Mouse (Mus musculus) cerebellum, postnatal 4 days (tissue): ENCODE measurements around the gene Ahdc1.
"Not testable (repeated sequence)": the region's sequence is repeated elsewhere in the genome, so short reads cannot be mapped to it uniquely, and the experiment has no call there.

Experiments
- DNase-seq, 2 experiments: peaks; one replicate each; pipeline ENCODE4 v3.0.0; 2022; ENCODE audit warnings: low spot score in 2 of 2, mixed read lengths in 1 of 2

Ahdc1 gene

DNA sequence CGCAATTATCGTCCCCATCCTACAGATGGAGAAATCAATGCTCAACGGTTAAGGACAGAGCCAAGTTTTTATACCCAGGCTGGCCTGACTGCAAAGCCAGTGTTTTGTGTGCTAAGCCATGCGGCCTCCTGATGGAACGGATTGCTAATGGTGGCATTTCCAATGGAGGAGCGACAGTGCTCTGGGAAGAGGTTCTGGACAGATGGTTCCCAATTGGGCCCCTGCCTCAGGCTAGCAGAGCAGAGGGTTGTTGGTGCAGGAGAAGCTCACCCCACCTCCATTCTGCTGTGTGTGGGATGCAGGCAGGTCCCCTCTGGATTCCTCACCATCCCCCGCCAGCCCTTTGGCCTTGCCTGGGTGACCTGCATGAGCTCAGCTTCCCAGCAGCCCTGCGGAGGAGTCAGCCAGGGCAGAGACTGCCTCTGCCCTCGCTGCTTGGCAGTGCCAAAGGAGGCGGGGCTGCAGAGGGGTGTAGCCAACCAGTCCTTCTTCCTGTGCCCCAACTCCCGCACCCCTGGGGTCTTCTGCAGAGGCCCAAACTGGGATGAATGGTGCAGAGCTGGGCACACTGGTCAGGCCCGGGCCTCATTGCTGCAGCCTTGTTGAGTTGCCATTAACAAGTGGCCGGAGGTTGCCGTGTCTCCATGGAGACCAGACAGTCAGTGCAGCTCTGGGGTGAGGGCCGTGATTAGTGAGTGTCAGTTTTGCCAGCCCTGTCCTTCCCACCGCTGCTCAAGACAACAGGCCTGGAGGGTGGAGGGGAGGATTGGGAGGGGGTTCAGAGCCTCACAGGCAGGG, 84.1 kb downstream of the Ahdc1 start:
- DNase-seq: peak in 1 of 2 experiments; percentile 77

- not testable (repeated sequence) for DNase-seq
These were observed 84.6 kb downstream of the Ahdc1 start for GRCm38 (mm10) chr4:133095734-133096065.

DNA sequence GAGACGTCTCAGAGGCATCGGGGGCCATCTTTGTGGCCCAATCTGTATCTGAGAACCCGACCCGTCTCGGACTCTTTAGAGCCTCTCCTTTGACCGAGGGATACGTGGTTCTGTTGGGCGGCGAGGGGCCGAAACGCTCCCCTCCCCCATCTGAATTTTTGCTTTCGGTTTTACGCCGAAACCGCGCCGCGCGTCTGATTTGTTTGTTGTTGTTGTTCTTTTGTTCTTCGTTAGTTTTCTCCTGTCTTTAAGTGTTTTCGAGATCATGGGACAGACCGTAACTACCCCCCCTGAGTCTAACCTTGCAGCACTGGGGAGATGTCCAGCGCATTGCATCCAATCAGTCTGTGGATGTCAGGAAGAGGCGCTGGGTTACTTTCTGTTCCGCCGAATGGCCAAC, 85.6 kb downstream of the Ahdc1 start:
- not testable (repeated sequence) for DNase-seq

DNA sequence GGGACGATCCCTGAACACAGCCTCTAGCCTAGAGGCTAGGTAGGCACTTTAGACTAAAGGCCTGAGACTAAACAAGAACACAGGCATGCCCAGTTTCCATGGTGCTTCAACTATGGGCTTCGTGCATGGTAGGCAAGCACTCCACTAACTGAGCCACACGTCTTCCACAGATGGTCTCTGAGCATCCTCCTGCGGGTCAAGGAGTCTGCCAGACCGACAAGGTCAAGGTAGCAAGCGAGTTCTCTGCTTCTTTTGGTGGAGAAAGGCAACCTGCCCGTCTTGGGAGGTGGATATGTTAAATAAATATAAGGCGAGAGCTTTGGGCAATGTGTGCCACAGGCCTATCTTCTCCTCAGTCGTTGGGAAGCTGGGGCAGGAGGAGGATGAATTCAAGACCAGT, 90.7 kb downstream of the Ahdc1 start:
- DNase-seq: no peak

- DNase-seq: no peak
These were observed 92.6 kb downstream of the Ahdc1 start for GRCm38 (mm10) chr4:133103525-133104193.

DNA sequence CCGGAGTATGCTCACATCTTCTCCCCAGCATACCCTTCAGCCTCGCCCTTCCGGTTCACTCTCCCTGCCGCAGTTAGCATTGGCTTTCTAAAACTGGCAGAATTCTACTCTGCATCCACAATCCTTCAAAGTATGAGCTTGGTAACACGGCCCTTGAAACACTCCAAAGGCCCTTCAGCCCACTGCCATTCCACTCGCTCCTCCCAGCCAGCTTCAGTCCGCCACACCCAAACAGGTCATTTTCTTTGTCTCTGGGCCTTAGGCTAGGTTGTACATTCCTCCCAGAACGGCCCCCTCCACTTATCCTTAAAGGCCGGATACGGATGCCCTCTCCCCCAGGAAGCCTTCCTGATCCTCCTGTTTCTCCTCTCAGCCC, 93.1 kb downstream of the Ahdc1 start:
- DNase-seq: no peak

GRCm38 (mm10) chr4:133106691-133107090, 95.6 kb downstream of the Ahdc1 start:
- DNase-seq: no peak

DNA sequence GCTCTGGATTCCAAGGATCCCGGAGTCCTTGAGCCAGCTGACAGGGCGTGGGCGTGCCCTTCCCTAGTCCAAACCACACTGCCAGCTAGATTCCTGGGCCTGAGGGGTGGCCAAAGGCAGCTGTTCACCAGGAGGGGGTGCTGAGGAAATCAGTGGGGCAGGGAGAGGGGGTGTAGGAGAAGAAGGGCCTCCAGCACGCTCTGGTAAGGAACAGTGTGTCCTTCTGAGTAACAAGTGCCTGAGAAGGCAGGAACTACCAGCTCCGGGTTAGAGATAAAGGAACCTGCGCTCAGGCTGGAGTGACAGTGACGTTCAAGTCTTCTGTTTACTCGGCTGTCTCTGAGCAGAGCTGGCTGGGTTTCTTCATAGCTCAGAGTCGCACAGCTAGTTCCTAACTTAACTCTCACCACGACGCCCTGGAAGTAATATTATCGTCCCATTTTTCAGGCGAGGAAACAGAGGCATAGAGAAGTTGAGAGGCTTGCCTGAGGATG, 96.8 kb downstream of the Ahdc1 start:
- DNase-seq: no peak

GRCm38 (mm10) chr4:133108481-133109334, 97.6 kb downstream of the Ahdc1 start:
- DNase-seq: no peak

GRCm38 (mm10) chr4:133109335-133109801, 98.3 kb downstream of the Ahdc1 start:
- no peak for DNase-seq

- DNase-seq: no peak
These were observed 101.2 kb downstream of the Ahdc1 start for GRCm38 (mm10) chr4:133112175-133112838.

GRCm38 (mm10) chr4:133113351-133113882, 102.4 kb downstream of the Ahdc1 start:
- DNase-seq: no peak

- DNase-seq: no peak
These were observed 103.7 kb downstream of the Ahdc1 start for GRCm38 (mm10) chr4:133114762-133115161.

DNA sequence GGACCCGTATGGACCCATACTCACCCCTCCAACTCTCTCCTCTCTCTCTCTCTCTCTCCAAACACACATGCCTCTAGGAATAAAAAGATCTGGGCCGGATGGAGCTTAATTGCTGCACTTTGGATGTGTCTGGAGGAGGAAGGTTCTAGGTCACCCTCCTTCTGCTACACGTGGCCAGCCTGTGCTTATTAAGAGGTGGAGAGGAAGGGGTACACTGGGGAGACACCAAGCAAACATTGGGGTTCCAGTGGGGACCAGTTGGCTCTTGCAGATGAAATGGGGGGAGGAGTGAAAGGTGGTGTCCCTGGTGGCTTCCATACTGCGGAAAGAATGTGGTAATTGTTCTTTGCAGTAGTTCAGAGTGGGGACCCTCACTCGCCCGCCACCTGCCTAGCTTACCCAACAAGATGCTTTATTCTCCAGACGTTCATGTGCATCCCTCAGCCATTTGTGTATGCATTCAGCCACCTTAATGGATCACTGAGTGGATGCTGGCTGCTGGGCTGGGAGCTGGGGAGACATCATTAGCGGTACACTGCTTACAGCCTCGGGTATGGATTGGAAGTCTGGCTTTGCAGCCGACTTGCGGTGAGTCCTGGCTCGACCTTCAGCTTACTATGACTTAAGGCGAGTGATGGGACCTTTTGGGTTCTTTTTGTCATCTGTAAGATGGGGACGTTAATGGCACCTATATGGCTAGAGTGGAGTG, 104.8 kb downstream of the Ahdc1 start:
- no peak for DNase-seq

DNA sequence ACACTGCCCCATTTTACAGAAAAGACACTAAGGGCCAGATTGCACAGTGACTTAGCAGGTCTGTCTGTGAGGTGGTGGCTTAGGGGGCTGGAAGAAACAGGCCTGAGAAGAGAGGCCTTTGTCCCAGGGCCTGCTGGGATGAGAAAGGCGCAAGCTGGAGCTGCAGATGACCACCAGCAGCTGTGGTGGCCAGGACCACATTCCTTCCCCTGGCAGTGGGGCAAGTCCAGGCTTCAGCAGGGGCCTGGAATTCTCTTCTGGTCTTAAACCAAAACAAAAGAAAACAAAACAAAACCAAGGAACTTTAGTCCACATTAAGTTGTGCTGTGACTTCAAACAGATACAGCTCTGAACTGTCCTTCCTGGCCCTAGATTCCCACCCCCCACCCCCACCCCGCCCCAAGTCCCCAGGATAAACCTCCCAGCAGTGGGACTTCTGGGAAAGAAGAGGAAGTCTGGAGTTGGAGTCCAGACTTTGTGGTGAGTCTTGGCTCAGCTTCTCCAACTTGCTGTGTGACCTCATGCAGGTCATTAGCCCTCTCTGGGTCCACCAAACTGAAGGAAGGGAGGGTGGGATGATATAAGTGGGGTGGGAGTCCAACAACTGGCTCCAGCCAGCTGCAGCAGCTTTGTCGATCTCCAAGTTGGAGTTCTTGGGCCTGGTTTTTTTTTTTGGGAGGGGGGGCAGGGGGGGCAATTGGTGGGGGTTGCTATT, 105.9 kb downstream of the Ahdc1 start:
- no peak for DNase-seq

- peak in 1 of 2 experiments; percentile 76 for DNase-seq
These were observed 106.7 kb downstream of the Ahdc1 start for GRCm38 (mm10) chr4:133117556-133118411.

DNA sequence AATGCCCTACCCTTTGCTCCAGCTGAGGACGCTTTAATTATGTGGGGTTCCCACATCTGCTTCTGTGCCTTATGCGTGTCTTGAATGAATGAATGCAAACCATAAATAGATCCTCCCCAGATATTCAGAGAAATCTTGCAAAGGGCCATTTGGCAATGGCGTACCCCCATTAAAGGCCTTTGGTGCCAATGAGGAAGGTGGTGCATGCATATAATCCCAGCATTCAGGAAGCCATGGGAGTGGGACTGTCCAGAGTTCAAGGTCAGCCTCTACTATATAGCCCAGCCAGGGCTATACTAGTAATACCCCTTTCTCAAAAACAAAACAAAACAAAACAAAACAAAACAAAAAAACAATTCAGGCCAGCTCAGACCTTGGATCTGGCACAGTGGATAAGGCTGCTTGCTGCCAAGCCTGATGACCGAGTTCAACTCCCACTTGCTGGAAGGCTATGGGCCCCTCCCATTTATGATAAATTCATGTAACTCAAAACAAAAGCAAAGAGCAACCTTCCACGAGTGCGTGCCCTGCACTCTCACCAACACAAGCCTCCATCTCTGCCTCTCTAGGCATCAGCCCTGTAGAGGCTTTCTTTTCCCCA, 107.8 kb downstream of the Ahdc1 start:
- no peak for DNase-seq

DNA sequence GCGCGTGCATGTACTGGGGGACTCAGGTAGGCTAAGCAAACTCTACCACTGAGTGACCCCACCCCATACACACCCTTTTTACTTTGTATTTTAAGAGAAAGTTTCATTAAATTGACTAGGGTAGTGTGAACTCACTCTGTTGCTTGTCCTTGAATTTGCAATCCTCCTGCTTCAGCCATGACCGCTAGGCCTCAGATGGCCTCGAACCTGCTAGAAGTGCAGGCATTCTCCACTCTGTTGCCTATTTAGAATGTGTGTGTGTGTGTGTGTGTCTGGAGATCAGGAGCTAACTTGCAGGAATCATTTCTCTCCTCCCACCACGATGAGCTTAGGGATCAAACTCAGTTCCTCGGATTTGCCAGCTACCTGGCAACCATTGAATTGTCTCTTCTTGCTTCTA, 108.5 kb downstream of the Ahdc1 start:
- no peak for DNase-seq
